Mouse (Mus musculus) myocyte (in vitro differentiated cells): ENCODE results near the gene Gdpd5. TPM values are rescaled to one million over a fixed set of nuclear protein-coding genes. Genes with fewer than 3 reads are reported as not detected.

Experiments
- H3K27me3 ChIP-seq: one replicate; pipeline ENCODE4 v1.6.1; 2011; ENCODE audit not compliant: control insufficient read depth, insufficient read depth, insufficient read length
- H3K36me3 ChIP-seq: one replicate; pipeline ENCODE4 v1.6.1; 2011; ENCODE audit not compliant: control insufficient read depth, insufficient read depth
- H3K4me2 ChIP-seq: one replicate; pipeline ENCODE4 v1.6.1; 2011; ENCODE audit warnings: low read depth, control low read depth
- H3K4me3 ChIP-seq: one replicate; pipeline ENCODE4 v1.5.1; 2011; ENCODE audit warnings: mild to moderate bottlenecking, control low read depth, moderate library complexity
- H3K79me2 ChIP-seq: one replicate; pipeline ENCODE4 v1.6.1; 2011; ENCODE audit not compliant: control insufficient read depth, insufficient read depth
- H3ac ChIP-seq: one replicate; pipeline ENCODE4 v1.6.1; 2011; ENCODE audit not compliant: control insufficient read depth, insufficient read length
- CEBPB ChIP-seq: IDR thresholded peaks from 2 replicates; pipeline ENCODE4 v1.6.1; 2011; ENCODE audit warnings: mild to moderate bottlenecking, moderate library complexity; ENCODE audit not compliant: poor library complexity, insufficient read depth, severe bottlenecking
- E2F4 ChIP-seq: IDR thresholded peaks from one replicate; pipeline ENCODE4 v1.6.1; 2011; ENCODE audit warnings: mild to moderate bottlenecking, control low read depth, moderate library complexity; ENCODE audit not compliant: insufficient read depth
- MAX ChIP-seq: IDR thresholded peaks from one replicate; pipeline ENCODE4 v1.6.1; 2011; ENCODE audit warnings: low read depth, mild to moderate bottlenecking, control low read depth
- MYOD1 ChIP-seq, 3 experiments: IDR thresholded peaks; one replicate each; pipeline ENCODE4 v1.6.1; 2011; ENCODE audit warnings: control low read depth in 2 of 3, low read depth in 2 of 3, mild to moderate bottlenecking in 2 of 3, moderate library complexity in 1 of 3; ENCODE audit not compliant: insufficient read length in 2 of 3, control insufficient read depth in 1 of 3
- MYOG ChIP-seq, 3 experiments: IDR thresholded peaks; one replicate each; pipeline ENCODE4 v1.6.1; 2011; ENCODE audit warnings: control low read depth in 2 of 3, low read depth in 2 of 3, mild to moderate bottlenecking in 2 of 3; ENCODE audit not compliant: insufficient read length in 2 of 3, control insufficient read depth in 1 of 3, insufficient read depth in 1 of 3
- POLR2A ChIP-seq: IDR thresholded peaks from one replicate; pipeline ENCODE4 v1.6.1; 2011; ENCODE audit warnings: low read depth, mild to moderate bottlenecking, control low read depth, moderate library complexity; ENCODE audit not compliant: insufficient read length
- POLR2AphosphoS2 ChIP-seq: IDR thresholded peaks from one replicate; pipeline ENCODE4 v1.6.1; 2011; ENCODE audit warnings: low read depth, control low read depth; ENCODE audit not compliant: insufficient read length
- REST ChIP-seq: IDR thresholded peaks from one replicate; pipeline ENCODE4 v1.6.1; 2011; ENCODE audit warnings: mild to moderate bottlenecking, control low read depth, moderate library complexity; ENCODE audit not compliant: insufficient read depth, insufficient read length
- SRF ChIP-seq: IDR thresholded peaks from one replicate; pipeline ENCODE4 v1.6.1; 2011; ENCODE audit warnings: low read depth; ENCODE audit not compliant: control insufficient read depth, insufficient read length
- TCF12 ChIP-seq: IDR thresholded peaks from one replicate; pipeline ENCODE4 v1.6.1; 2011; ENCODE audit warnings: mild to moderate bottlenecking, control low read depth; ENCODE audit not compliant: poor library complexity, insufficient read depth, severe bottlenecking
- TCF3 ChIP-seq: IDR thresholded peaks from one replicate; pipeline ENCODE4 v1.6.1; 2011; ENCODE audit warnings: low read depth, control low read depth; ENCODE audit not compliant: insufficient read length
- USF1 ChIP-seq: IDR thresholded peaks from one replicate; pipeline ENCODE4 v1.6.1; 2011; ENCODE audit warnings: low read depth, mild to moderate bottlenecking, control low read depth, moderate library complexity
- polyA plus RNA-seq: library from polyadenylated mRNA; unstranded; fragments of >200 nt; fragmentation: generic; extraction: Trizol; gene quantifications from one replicate; pipeline ENCODE4 v1.2.1, GENCODE M21; 2012; ENCODE audit warnings: missing spikeins

Gene Gdpd5
- polyA plus RNA-seq, 1 experiment = 9.5 TPM

DNA sequence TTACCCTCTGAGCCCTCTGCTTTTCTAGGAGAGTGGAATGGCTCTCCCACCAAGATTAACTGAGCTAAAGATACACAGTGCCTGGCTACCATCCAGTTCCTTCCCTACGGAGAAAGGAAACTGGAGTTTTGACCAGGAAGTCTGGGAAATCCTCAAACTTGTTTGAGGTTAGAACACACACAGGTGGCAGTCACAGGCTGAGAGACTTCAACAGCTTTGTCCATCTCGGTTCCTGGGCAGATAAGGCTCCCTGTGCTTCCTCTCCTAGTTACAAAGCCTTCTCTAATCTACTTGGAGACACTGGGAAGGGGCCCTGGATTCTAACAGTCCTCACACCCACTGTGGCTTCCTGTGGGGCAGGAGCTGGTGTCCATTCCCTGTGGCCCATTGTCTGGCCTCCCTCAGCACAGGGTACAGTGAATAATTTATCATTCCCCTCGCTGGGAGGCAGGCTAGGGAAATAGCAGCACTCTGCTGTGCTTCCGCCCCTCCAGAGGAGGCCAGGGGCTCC is 2.9 kb downstream of the Gdpd5 start:
- no peak overlapping the region for H3ac ChIP-seq
- no peak overlapping the region for H3K4me3 ChIP-seq
- TF ChIP-seq MAX (no peak), POLR2AphosphoS2 (no peak), TCF12 (no peak), SRF (no peak), POLR2A (no peak), TCF3 (no peak), CEBPB (no peak), E2F4 (no peak), MYOD1 (IDR thresholded peaks at IDR 0.05; ENCODE audit: control insufficient read depth in 1 of 3, insufficient read length in 2 of 3, low read depth in 2 of 3) (no peak), MYOG (IDR thresholded peaks at IDR 0.05; ENCODE audit: control insufficient read depth in 1 of 3, insufficient read depth in 1 of 3, insufficient read length in 2 of 3, low read depth in 2 of 3) (no peak), REST (no peak), USF1 (no peak)
- H3K79me2 ChIP-seq = peaks cover 3% of the 10 kb centered on the region
- no peaks in the 10 kb centered on the region for H3K36me3 ChIP-seq
- H3K27me3 ChIP-seq = no peaks in the 10 kb centered on the region
- peak overlapping the region; percentile 81 for H3K4me2 ChIP-seq

DNA sequence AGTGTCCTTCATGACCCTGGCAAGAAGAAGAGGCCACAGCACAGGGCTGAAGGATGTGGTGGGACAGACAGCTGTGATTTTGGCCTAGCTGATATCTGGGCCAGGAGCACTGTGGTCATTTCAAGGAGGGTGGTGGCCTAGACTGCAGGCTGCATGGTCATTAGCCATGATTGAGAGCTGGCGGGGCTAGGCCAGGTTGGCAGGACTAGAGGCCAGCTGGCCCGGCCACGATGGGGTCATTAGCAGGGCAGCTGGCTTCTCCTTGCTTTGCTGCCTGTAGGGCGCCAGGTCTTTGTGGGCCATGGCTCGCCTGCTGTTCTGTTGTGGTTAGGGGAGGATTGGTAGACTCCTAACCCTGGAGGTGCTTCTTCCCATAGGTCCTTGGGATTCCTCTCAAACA is 4.8 kb downstream of the Gdpd5 start:
- Histone ChIP-seq H3ac (no peak overlapping the region), H3K79me2 (peaks cover 3% of the 10 kb centered on the region), H3K27me3 (no peaks in the 10 kb centered on the region), H3K36me3 (no peaks in the 10 kb centered on the region), H3K4me2 (peak overlapping the region; percentile 20), H3K4me3 (no peak overlapping the region)
- TF ChIP-seq POLR2AphosphoS2 = no peak
- TF ChIP-seq CEBPB = no peak
- peak; percentile 73 for TF ChIP-seq TCF12
- no peak for TF ChIP-seq REST
- TF ChIP-seq USF1 = no peak
- TF ChIP-seq E2F4 = no peak
- TF ChIP-seq POLR2A = no peak
- no peak for TF ChIP-seq SRF
- TF ChIP-seq MYOD1 (IDR thresholded peaks at IDR 0.05; ENCODE audit: control insufficient read depth in 1 of 3, insufficient read length in 2 of 3, low read depth in 2 of 3) = peak in 2 of 3 experiments; percentile 88 to 96
- TF ChIP-seq TCF3 = peak; percentile 89
- TF ChIP-seq MYOG (IDR thresholded peaks at IDR 0.05; ENCODE audit: control insufficient read depth in 1 of 3, insufficient read depth in 1 of 3, insufficient read length in 2 of 3, low read depth in 2 of 3) = peak; percentile 91 to 97 (median 91)

DNA sequence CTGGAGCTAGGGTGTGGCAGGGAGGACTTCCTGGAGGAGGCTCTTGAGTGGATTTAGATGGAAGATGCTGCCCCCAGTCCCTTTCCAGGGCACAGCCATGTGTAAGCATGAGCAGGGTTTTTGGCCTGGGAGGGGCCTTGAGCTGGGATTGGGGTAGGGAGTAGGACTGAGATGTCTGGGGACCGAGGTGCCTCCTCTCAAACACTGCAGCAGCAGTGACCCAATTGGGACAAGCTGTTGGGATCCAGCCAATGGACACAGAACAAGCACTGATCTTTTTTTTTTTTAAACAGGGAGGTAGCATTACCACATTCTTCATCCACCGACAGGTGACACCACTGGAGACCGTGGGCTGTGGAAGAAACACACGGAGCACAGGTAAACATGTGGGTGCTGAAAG is 5.6 kb downstream of the Gdpd5 start:
- no peak overlapping the region for H3K4me3 ChIP-seq
- no peaks in the 10 kb centered on the region for H3K27me3 ChIP-seq
- peaks cover 3% of the 10 kb centered on the region for H3K79me2 ChIP-seq
- no peaks in the 10 kb centered on the region for H3K36me3 ChIP-seq
- TF ChIP-seq TCF12 = no peak
- no peak overlapping the region for H3ac ChIP-seq
- no peak overlapping the region for H3K4me2 ChIP-seq

DNA sequence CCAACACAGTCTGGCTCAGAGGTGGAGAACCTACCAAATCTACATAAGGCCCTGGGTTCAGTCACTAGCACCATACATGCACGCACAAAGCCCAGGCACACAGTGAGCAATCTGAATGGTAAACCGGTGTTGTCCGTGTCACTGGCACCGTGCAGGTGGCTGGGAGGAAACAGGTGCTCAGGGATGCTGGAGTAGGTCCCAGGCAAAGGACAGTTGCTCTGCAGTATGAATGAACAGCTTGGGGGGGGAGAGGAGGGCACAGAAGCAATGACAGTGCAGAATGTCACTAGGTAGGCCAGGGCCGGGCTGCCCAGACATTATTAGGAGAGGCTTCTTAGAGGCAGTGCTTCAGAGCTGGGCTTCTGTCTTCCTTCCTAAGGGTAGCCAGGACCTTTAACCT is 6.1 kb downstream of the Gdpd5 start:
- no peak for TF ChIP-seq CEBPB
- no peak for TF ChIP-seq POLR2AphosphoS2
- no peak for TF ChIP-seq MAX
- TF ChIP-seq MYOG (IDR thresholded peaks at IDR 0.05; ENCODE audit: control insufficient read depth in 1 of 3, insufficient read depth in 1 of 3, insufficient read length in 2 of 3, low read depth in 2 of 3) = peak in 1 of 3 experiments; percentile 37
- TF ChIP-seq MYOD1 (IDR thresholded peaks at IDR 0.05; ENCODE audit: control insufficient read depth in 1 of 3, insufficient read length in 2 of 3, low read depth in 2 of 3) = peak in 1 of 3 experiments; percentile 24

DNA sequence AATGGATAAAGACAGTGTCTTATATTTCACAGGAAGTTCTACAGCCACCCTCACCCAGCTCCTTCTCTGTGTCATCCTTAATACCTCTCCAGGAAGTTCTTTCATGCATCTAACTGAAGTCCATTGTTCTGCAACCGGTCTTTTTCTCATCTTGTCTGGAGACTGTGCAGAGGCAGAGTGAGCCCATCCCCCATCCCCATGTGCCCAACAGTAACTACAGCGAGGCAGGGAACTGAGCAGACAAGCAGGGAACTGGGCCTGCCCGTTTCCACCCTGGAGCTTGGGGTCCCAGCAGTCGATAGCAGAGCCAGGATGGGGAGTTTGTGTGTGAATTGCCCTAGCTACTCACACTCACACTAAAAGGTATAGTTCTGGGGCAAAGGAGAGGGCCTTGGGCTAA is 9.3 kb downstream of the Gdpd5 start:
- Histone ChIP-seq H3K4me3 (no peak overlapping the region), H3K27me3 (no peaks in the 10 kb centered on the region), H3ac (no peak overlapping the region), H3K4me2 (no peak overlapping the region), H3K79me2 (no peaks in the 10 kb centered on the region), H3K36me3 (no peaks in the 10 kb centered on the region)
- TF ChIP-seq POLR2A (no peak), SRF (no peak), POLR2AphosphoS2 (no peak)

More for the DNA sequence above, 6.1 kb downstream of the Gdpd5 start:
- Histone ChIP-seq H3K27me3 (no peaks in the 10 kb centered on the region), H3ac (no peak overlapping the region), H3K79me2 (no peaks in the 10 kb centered on the region), H3K36me3 (no peaks in the 10 kb centered on the region), H3K4me2 (no peak overlapping the region), H3K4me3 (no peak overlapping the region)

DNA sequence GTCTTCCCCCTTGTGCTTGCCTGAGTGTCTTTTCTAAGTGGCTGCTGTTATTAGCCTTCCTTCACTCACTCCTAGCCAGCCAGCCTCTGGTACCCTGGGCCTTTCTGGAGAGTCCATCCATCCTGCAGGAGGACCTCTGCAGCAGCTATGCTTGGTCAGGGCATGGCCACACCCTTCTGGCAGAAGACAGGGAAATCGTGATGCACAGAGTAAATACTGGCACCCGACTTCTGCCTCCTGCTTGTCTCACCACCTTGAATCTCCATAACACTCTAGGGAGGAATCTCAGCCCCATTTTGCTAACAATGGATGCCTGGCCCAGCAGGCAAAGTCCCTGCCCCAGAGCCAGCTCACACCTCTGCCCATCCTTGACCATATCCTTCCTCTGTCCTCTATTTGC is 11.5 kb downstream of the Gdpd5 start:
- TF ChIP-seq MYOG (IDR thresholded peaks at IDR 0.05; ENCODE audit: control insufficient read depth in 1 of 3, insufficient read depth in 1 of 3, insufficient read length in 2 of 3, low read depth in 2 of 3) (no peak), SRF (no peak), USF1 (no peak), TCF3 (no peak), MYOD1 (IDR thresholded peaks at IDR 0.05; ENCODE audit: control insufficient read depth in 1 of 3, insufficient read length in 2 of 3, low read depth in 2 of 3) (no peak), POLR2AphosphoS2 (no peak), MAX (no peak), POLR2A (no peak)
- no peaks in the 10 kb centered on the region for H3K79me2 ChIP-seq
- H3K4me3 ChIP-seq = no peak overlapping the region
- H3ac ChIP-seq = no peak overlapping the region
- no peaks in the 10 kb centered on the region for H3K36me3 ChIP-seq
- H3K4me2 ChIP-seq = no peak overlapping the region
- H3K27me3 ChIP-seq = no peaks in the 10 kb centered on the region
